Mouse (Mus musculus) olfactory bulb, adult 2 months (tissue): ENCODE results near the gene Spink8. TPM values are rescaled to one million over a fixed set of nuclear protein-coding genes. Genes with fewer than 3 reads are reported as not detected.
A peak's percentile ranks its signal among the peaks of the same experiment; 100 is the strongest.

Experiments
- H3K27ac ChIP-seq: fragments of 200-500 bp; 2 replicates; pipeline ENCODE4 v1.5.1; 2012; ENCODE audit warnings: low read depth, low read length; ENCODE audit not compliant: insufficient read depth
- H3K4me1 ChIP-seq: fragments of 200-500 bp; 2 replicates; pipeline ENCODE4 v1.6.1; 2012; ENCODE audit warnings: low read length; ENCODE audit not compliant: control insufficient read depth, insufficient read depth
- H3K4me3 ChIP-seq: fragments of 200-500 bp; 2 replicates; pipeline ENCODE4 v1.5.1; 2012; ENCODE audit warnings: mild to moderate bottlenecking, low read depth, low read length, moderate library complexity; ENCODE audit not compliant: insufficient read depth
- CTCF ChIP-seq: fragments of 200-500 bp; IDR thresholded peaks from 2 replicates; pipeline ENCODE4 v1.5.1; 2012; ENCODE audit warnings: low read depth, mild to moderate bottlenecking, low read length, moderate library complexity; ENCODE audit not compliant: insufficient read depth
- POLR2A ChIP-seq: fragments of 200-500 bp; IDR thresholded peaks from 2 replicates; pipeline ENCODE4 v1.6.1; 2012; ENCODE audit warnings: mild to moderate bottlenecking, low read depth, low read length, moderate library complexity; ENCODE audit not compliant: insufficient read depth
- WGBS: fragments of 180-500 bp; shearing (Covaris S2); methylation state at CpG from one replicate; pipeline ENCODE4 v1.1.7; 2018; 5-methylcytosine and 5-hydroxymethylcytosine counted together
- polyA plus RNA-seq: library from polyadenylated mRNA; stranded (reverse); fragments of >200 nt; gene quantifications from 2 replicates; pipeline ENCODE4 v1.2.4, GENCODE M21; 2012; ENCODE audit warnings: low replicate concordance; ENCODE audit not compliant: missing spikeins, insufficient read depth, insufficient read length

The Spink8 gene
- polyA plus RNA-seq, 1 experiment = not detected

DNA sequence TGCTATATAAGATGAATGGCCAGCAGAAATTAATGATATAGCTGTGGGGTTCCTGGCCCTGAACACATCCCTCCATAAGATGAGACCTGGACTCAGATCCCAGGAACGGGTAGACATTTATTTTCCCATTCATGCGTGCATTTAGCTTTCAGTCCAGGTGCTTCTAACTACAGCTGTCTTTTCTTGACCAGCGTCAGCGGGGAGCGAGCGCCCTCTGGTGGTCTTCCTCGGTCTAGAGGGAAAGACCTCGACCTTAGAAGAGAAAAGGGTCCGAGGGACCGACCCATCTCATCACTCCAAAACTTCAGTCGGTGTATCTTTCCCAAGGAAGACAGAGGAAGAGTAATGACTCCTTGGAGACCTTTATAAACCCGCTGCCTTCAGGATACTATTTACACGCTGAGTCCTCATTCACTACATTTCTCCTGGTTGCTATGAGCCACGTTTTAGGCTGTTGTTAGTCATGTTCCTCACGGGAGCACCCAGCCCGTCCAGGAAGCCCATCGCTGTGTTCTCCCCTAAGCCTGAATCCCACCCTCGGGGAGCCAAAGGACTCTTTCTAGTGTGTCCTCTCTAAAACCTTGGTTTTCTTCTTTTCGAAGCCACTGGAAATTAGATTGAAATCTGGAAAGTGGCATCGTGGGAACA lies 50.4 kb downstream of the Spink8 start:
- WGBS = 10% methylated on average over 20 of the region's 20 CpGs
- H3K27ac ChIP-seq = no peak overlapping the region
- peak; percentile 72 for TF ChIP-seq CTCF
- no peak for TF ChIP-seq POLR2A
- H3K4me1 ChIP-seq = no peaks in the 10 kb centered on the region
- H3K4me3 ChIP-seq = no peak overlapping the region

DNA sequence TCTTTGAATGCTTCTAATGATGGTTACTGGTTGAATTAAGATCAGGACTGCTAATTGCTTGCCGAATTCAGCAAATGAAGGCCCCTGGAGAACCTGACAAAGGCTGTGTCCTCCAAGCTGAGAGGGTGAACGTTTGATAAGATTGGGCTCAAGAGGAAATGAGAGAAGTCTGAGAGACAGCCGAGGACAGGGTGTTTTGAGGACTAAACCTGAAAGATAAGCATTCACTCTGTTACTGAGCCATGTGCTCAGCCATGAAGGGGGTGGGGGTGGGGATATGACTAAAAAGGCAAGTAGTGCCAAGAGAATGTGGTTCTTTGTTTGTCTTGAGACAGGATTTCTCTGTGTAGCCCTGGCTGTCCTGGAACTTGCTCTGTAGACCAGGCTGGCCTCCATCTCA lies 51.0 kb downstream of the Spink8 start:
- no peaks in the 10 kb centered on the region for H3K4me1 ChIP-seq
- no peak overlapping the region for H3K4me3 ChIP-seq
- TF ChIP-seq POLR2A (no peak), CTCF (no peak)
- no peak overlapping the region for H3K27ac ChIP-seq
- 26% methylated on average over 3 of the region's 3 CpGs for WGBS

DNA sequence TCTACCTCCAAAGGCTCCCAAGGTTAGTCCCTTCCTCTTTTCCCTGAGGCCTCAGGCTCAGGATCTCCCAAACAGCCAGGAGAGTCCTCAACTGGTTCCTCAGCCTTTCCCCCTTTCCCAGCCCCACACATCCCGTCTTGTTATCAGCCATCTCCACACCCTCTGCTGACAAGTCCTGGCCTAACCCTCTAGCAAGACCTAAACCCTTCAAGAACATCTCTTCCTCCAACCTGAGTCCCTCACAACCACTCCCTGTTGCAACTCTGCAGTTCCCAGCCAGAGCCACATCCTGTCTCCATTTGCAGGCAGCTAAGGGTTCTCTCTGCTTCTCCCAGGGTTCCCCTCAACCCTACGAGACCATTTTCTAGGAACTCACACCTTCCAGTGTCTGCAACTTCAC lies 54.1 kb downstream of the Spink8 start:
- no peak for TF ChIP-seq POLR2A
- TF ChIP-seq CTCF = no peak
- 81% methylated on average over 2 of the region's 2 CpGs for whole genome bisulfite sequencing

DNA sequence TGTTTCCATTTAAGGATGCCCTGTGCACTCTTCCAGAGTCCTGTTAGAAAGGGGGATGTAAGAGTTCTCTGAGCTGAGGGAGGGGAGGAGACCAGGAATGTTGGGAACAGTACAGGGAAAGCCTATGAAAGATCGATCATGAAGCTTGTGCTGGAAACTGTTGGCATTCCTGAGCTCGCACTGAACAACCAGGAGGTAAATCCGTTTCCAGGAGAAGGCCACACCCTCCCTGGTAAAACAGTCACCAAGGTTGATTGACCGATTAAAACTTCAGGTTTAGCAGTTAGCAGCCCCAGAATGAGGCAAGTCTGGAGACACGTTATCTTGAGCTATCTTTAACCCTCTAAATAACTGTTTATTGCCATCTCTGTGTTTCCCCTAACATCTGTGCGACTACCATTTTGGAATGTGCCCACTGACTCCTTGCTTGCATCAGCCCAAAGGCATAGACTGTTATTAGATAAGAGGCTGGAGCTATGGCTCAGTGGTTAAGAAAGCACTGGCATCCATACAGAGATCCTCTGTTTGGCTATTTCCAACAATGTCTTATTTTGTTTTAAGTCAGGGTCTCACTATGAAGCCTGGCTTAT lies 59.0 kb downstream of the Spink8 start:
- H3K4me1 ChIP-seq = no peaks in the 10 kb centered on the region
- H3K27ac ChIP-seq = no peak overlapping the region
- TF ChIP-seq POLR2A (no peak), CTCF (no peak)
- H3K4me3 ChIP-seq = no peak overlapping the region
- 46% methylated on average over 6 of the region's 6 CpGs for WGBS

More for the DNA sequence above, 54.1 kb downstream of the Spink8 start:
- Histone ChIP-seq H3K27ac (no peak overlapping the region), H3K4me1 (no peaks in the 10 kb centered on the region), H3K4me3 (no peak overlapping the region)

DNA sequence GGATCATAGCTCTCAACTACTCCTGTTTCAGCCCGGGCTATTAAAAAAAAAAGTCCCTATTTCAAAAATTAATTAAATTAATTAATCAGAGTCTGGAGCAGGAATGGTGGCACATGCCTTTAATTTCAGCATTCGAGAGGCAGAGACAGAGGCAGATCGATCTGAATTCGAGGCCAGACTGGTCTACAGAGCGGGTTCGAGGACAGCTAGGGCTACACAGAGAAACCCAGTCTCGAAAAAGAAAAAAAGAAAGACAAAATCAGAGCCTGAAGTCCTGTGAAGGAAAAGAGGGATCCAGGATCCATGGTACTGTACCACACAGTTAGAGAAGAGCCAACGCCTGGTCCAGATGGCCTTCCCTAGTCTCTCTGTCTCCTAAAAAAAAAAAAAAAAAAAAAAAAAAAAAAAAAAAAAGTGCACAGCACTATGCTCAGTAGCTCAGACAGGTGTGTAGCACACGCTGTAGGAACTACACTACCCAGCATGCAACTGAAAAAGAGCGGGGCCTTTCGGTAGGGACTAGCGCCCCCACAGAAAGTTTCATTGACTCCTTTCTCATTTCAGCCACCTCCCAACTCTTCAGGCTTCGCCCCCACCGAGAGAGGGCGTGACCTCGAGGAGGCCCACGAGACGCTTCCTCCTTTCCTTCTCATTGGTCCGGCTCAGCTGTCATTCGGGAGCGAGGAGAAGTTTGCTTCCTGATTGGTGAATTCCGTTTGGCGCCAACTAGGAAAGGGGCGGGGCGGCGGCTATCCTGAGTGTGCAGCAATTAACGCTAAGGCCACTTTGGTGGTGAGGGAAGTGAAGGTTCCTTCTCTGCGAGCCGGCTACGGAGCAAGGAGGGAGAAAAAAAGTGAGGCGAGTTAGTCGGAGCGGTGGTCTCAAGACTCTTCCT lies 63.0 kb downstream of the Spink8 start, which contains the start of gene Cdc25a:
Gene Cdc25a (plus strand): TSS at position 783 of the 895 bp plus-strand sequence.
- Histone ChIP-seq H3K27ac (no peak within 1 kb of the TSS), H3K4me3 (peak within 1 kb of the TSS; percentile 81), H3K4me1 (peaks cover 3% of the 10 kb centered on the region; the same call in 1 of the 2 replicates)
- 5% methylated on average over 33 of the region's 33 CpGs for WGBS
- no peak for TF ChIP-seq POLR2A
- no peak for TF ChIP-seq CTCF

DNA sequence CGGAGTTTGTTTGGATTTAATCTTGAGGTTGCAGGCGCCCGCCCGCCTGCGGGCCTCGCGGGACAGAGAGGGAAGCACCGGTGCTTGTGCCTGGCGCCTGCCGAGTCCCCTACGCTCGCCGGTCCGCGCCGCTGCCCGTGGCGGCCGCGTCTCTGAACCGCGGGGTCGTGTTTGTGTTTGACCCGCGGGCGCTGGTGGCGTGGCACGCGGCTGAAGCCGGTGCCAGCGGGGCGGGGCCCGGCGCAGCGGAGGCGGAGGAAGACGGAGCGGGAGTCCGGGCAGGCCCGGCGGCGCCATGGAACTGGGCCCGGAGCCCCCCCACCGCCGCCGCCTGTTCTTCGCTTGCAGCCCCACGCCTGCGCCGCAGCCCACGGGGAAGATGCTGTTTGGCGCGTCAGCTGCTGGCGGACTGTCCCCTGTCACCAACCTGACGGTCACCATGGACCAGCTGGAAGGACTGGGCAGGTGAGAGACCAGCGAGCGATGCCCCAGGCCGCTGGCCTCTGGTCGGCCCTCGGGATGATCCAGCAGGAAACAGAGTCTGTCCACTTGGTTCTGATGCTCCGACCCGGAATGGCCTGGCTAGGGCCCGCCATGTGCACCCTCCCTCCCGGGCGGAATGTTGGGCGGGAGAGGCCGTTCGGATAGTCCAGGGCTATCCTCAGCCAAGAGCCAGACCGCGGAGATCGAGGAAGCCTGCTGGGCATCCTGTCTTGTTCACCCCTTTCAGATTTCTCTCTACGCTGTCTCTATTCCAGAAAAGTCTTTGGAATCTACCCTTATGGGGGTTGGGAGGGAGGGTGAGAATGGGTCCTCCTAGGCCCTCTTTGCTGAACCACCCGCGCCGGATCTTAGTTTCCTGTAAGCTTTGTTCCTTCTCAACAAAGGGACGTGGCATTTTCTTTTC lies 63.9 kb downstream of the Spink8 start:
- no peak overlapping the region for H3K27ac ChIP-seq
- WGBS = 1% methylated on average over 76 of the region's 76 CpGs
- H3K4me1 ChIP-seq = peaks cover 3% of the 10 kb centered on the region; the same call in 1 of the 2 replicates
- H3K4me3 ChIP-seq = peak overlapping the region; percentile 81
- TF ChIP-seq POLR2A (no peak), CTCF (no peak)

Other genes with a start within 250 kb of the Spink8 start
- gene Fbxw15, start 244.0 kb upstream of the Spink8 start, polyA plus RNA-seq = not detected in 2 replicates
- gene Fbxw24, start 186.2 kb upstream of the Spink8 start, polyA plus RNA-seq = not detected in 2 replicates
- gene Fbxw25, start 147.6 kb upstream of the Spink8 start, polyA plus RNA-seq = not detected in 2 replicates
- gene Fbxw18, start 109.6 kb upstream of the Spink8 start, polyA plus RNA-seq = not detected in 2 replicates
- gene Fbxw26, start 66.2 kb upstream of the Spink8 start, polyA plus RNA-seq = not detected in 2 replicates
- gene Fbxw27, start 21.6 kb upstream of the Spink8 start, polyA plus RNA-seq = not detected in 2 replicates
- not detected in 2 replicates for gene Nme6, start 20.5 kb downstream of the Spink8 start, polyA plus RNA-seq
- gene Camp, start 37.3 kb downstream of the Spink8 start, polyA plus RNA-seq = not detected in 2 replicates
- not detected in 2 replicates for gene Cdc25a, start 63.3 kb downstream of the Spink8 start, polyA plus RNA-seq
- 93.0 and 647 TPM in 2 replicates for gene Map4, start 119.2 kb downstream of the Spink8 start, polyA plus RNA-seq